Mouse (Mus musculus): ENCODE measurements around the gene Rab40c. TPM values are rescaled to one million over a fixed set of nuclear protein-coding genes. Genes with fewer than 3 reads are reported as not detected.
A peak's percentile ranks its signal among the peaks of the same experiment; 100 is the strongest.

Gene Rab40c
- 20.2 TPM in 2 replicates for polyA plus RNA-seq (2015; fragmentation: Nextera tagmentation; extraction: Ambion mirVana)

DNA sequence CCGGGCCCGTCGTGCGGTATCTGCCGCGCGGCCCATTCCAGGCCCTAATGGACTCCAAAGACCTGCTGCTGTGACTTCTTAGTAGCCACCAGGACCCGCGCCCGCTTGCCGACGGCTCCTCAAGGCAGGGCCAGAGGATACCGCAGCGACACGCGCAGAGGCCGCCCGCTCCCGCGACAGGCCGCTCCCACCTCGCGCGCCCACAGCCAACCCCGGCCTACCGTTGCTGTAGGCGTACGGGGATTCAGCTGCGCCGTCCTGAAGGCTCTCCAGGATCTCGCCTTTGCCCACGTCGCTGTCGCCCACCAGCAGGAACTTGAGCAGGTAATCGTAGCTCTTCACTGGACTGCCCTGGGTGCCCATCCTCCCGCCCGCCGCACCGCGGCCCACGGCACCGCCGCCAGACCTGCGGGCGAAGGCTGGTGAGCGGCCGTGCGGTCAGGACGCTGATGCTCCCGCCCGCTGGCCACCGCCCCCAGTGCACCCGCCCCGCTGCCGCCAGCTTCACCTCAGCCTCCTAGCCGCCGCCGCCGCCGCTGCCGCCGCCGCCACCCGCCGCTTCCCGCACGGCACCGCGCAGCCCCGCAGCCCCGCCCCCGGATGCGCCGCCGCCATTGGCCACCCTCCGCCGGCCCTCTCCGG, at the start of gene Rab40c:
Gene Rab40c, minus strand, starts transcription at position 584 of the 642 bp plus-strand sequence.
- H3K4me2 ChIP-seq (replicated peaks; ENCODE audit: low read depth): peak within 1 kb of the TSS; percentile 96
- H3K9ac ChIP-seq (ENCODE audit: low read length): peak within 1 kb of the TSS; percentile 94
- H3K36me3 ChIP-seq (ENCODE audit: control insufficient read depth, insufficient read depth, low read length): no peaks in the 10 kb centered on the region
- H3K27me3 ChIP-seq (ENCODE audit: control insufficient read depth, insufficient read depth, low read length): no peaks in the 10 kb centered on the region
- peak within 1 kb of the TSS; percentile 95 for H3K27ac ChIP-seq (replicated peaks)
- under 1% methylated on average over 49 of the region's 78 CpGs for WGBS
- DNase-seq (ENCODE audit: low spot score): peak; percentile 66
- H3K4me1 ChIP-seq (replicated peaks; ENCODE audit: control insufficient read depth, insufficient read depth): no peaks in the 10 kb centered on the region; the same call in none of the 2 replicates
- no peak for TF ChIP-seq CTCF (IDR thresholded peaks at IDR 0.05; ENCODE audit: low read depth)
- TF ChIP-seq EP300 (optimal IDR thresholded peaks at IDR 0.05): no peak
- H3K4me3 ChIP-seq (ENCODE audit: low read depth, low read length): peak within 1 kb of the TSS; percentile 92
- ATAC-seq (ENCODE audit: low FRiP score, low TSS enrichment): no peak
- H3K9me3 ChIP-seq (ENCODE audit: control insufficient read depth, low read length): no peaks in the 10 kb centered on the region

DNA sequence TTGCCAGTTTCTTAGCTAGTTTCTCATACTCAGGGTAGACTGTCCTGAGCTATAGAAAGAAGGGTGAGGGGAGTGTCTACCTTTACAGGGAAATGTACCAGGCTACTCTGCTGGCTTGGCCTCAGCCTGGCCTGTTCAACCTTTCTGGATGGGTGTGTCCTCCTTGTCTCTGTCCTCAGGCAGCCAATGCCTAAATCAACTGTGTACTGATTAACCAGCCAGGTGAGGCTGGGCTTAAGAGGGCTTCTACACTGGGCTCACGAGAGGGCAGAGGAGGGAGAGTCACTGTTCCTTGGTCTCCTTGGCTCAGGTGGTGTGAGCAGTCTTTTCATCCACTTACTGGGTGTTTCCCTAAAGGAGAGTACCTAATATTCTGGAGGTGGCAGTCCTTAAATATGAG, 48.6 kb upstream of the Rab40c start:
- TF ChIP-seq EP300 (optimal IDR thresholded peaks at IDR 0.05) (no peak), CTCF (IDR thresholded peaks at IDR 0.05; ENCODE audit: low read depth) (no peak)
- WGBS: 61% methylated on average over 1 of the region's 1 CpGs
- Histone ChIP-seq H3K4me3 (ENCODE audit: low read depth, low read length) (no peak overlapping the region), H3K4me1 (replicated peaks; ENCODE audit: control insufficient read depth, insufficient read depth) (no peaks in the 10 kb centered on the region), H3K9ac (ENCODE audit: low read length) (no peak overlapping the region; the same call in 1 of the 2 replicates), H3K36me3 (ENCODE audit: control insufficient read depth, insufficient read depth, low read length) (no peaks in the 10 kb centered on the region), H3K27me3 (ENCODE audit: control insufficient read depth, insufficient read depth, low read length) (no peaks in the 10 kb centered on the region), H3K9me3 (ENCODE audit: control insufficient read depth, low read length) (no peaks in the 10 kb centered on the region), H3K4me2 (replicated peaks; ENCODE audit: low read depth) (no peak overlapping the region), H3K27ac (replicated peaks) (peak overlapping the region; percentile 26; the same call in 1 of the 2 replicates)
- ATAC-seq (ENCODE audit: low FRiP score, low TSS enrichment) (peak; percentile 55; the same call in 1 of the 2 replicates), DNase-seq (ENCODE audit: low spot score) (peak; percentile 48)

DNA sequence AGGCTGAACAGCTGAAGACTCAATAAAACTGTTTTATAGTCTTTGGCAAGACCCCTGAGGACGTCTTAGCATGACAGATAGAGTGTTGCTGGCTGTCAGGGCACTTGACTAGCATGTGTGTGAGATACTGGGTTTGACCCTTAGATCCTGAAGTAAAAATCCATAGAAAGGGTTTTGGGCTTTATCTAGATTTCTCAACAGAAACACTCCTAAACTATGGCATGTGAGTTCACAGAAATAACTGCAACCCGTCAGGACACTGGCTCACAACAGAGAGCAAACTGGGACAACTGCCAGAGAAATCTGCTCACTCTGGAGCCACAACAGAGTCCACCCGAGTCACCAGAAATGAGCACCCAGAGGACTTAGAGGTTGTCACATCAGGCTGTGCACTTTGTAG, 48.1 kb upstream of the Rab40c start:
- DNase-seq (ENCODE audit: low spot score) (no peak), ATAC-seq (ENCODE audit: low FRiP score, low TSS enrichment) (no peak)
- no peak overlapping the region for H3K4me2 ChIP-seq (replicated peaks; ENCODE audit: low read depth)
- no peak overlapping the region; the same call in 1 of the 2 replicates for H3K9ac ChIP-seq (ENCODE audit: low read length)
- WGBS: 17% methylated on average over 3 of the region's 3 CpGs
- TF ChIP-seq EP300 (optimal IDR thresholded peaks at IDR 0.05): no peak
- TF ChIP-seq CTCF (IDR thresholded peaks at IDR 0.05; ENCODE audit: low read depth): no peak
- H3K9me3 ChIP-seq (ENCODE audit: control insufficient read depth, low read length): no peaks in the 10 kb centered on the region
- H3K27me3 ChIP-seq (ENCODE audit: control insufficient read depth, insufficient read depth, low read length): no peaks in the 10 kb centered on the region
- H3K27ac ChIP-seq (replicated peaks): no peak overlapping the region
- no peak overlapping the region for H3K4me3 ChIP-seq (ENCODE audit: low read depth, low read length)
- H3K4me1 ChIP-seq (replicated peaks; ENCODE audit: control insufficient read depth, insufficient read depth): no peaks in the 10 kb centered on the region
- H3K36me3 ChIP-seq (ENCODE audit: control insufficient read depth, insufficient read depth, low read length): no peaks in the 10 kb centered on the region

DNA sequence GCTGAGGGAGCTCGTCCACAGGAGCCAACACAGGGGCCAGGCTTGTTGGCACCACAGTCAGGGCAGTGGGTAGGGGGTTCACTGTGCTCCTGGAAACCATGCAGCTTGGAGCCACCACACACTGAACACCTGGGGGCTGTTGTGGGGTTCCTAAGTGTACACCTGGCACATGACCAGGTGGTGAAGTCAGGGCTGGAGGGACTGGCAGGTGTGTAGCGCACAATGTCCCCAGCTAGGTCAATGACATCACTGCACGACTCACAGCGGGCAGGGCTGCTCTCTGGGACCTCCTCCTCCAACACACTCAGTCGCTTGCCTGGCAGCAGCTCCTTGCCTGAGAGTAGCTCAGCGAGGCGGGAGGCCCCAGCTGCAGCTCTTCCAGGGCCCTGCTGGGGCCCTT, 44.7 kb upstream of the Rab40c start:
- TF ChIP-seq EP300 (optimal IDR thresholded peaks at IDR 0.05) (no peak), CTCF (IDR thresholded peaks at IDR 0.05; ENCODE audit: low read depth) (no peak)
- no peak overlapping the region for H3K9ac ChIP-seq (ENCODE audit: low read length)
- H3K27ac ChIP-seq (replicated peaks): no peak overlapping the region
- WGBS: 66% methylated on average over 7 of the region's 7 CpGs
- no peak overlapping the region for H3K4me3 ChIP-seq (ENCODE audit: low read depth, low read length)
- no peak overlapping the region for H3K4me2 ChIP-seq (replicated peaks; ENCODE audit: low read depth)
- peaks cover 8% of the 10 kb centered on the region; the same call in 1 of the 2 replicates for H3K36me3 ChIP-seq (ENCODE audit: control insufficient read depth, insufficient read depth, low read length)
- ATAC-seq (ENCODE audit: low FRiP score, low TSS enrichment) (peak; percentile 73), DNase-seq (ENCODE audit: low spot score) (peak; percentile 48)
- H3K27me3 ChIP-seq (ENCODE audit: control insufficient read depth, insufficient read depth, low read length): no peaks in the 10 kb centered on the region
- no peaks in the 10 kb centered on the region for H3K4me1 ChIP-seq (replicated peaks; ENCODE audit: control insufficient read depth, insufficient read depth)
- H3K9me3 ChIP-seq (ENCODE audit: control insufficient read depth, low read length): no peaks in the 10 kb centered on the region

DNA sequence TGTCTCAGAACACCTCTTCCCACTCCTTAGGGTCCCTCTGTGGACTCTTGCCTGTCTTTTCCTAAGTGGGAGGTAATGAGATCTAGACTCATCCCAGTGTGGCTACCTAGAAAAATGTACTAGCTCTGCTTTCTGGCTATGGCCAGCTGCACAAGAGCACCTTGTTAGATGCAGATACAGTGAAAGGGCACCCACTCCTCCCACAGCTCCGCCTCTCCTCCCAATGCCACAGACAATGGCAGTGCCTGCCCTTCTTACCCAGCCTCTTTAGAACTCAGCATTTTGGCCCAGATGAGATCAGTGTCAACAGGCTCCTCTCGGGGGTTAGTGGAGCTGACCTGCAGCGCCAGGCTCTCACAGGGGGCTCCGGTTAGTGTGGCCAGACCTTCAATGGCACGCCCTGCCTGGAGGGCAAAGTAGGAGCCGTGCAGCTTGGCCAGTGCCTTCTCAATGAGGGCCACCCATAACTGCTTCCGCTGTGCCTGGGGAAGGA, 42.9 kb upstream of the Rab40c start:
- Histone ChIP-seq H3K4me2 (replicated peaks; ENCODE audit: low read depth) (no peak overlapping the region), H3K4me3 (ENCODE audit: low read depth, low read length) (no peak overlapping the region), H3K36me3 (ENCODE audit: control insufficient read depth, insufficient read depth, low read length) (peaks cover 8% of the 10 kb centered on the region; the same call in 1 of the 2 replicates), H3K27ac (replicated peaks) (no peak overlapping the region), H3K9ac (ENCODE audit: low read length) (no peak overlapping the region), H3K4me1 (replicated peaks; ENCODE audit: control insufficient read depth, insufficient read depth) (no peaks in the 10 kb centered on the region), H3K9me3 (ENCODE audit: control insufficient read depth, low read length) (no peaks in the 10 kb centered on the region), H3K27me3 (ENCODE audit: control insufficient read depth, insufficient read depth, low read length) (no peaks in the 10 kb centered on the region)
- TF ChIP-seq EP300 (optimal IDR thresholded peaks at IDR 0.05) (no peak), CTCF (IDR thresholded peaks at IDR 0.05; ENCODE audit: low read depth) (no peak)
- ATAC-seq (ENCODE audit: low FRiP score, low TSS enrichment): no peak
- WGBS: 93% methylated on average over 7 of the region's 7 CpGs
- DNase-seq (ENCODE audit: low spot score): no peak

DNA sequence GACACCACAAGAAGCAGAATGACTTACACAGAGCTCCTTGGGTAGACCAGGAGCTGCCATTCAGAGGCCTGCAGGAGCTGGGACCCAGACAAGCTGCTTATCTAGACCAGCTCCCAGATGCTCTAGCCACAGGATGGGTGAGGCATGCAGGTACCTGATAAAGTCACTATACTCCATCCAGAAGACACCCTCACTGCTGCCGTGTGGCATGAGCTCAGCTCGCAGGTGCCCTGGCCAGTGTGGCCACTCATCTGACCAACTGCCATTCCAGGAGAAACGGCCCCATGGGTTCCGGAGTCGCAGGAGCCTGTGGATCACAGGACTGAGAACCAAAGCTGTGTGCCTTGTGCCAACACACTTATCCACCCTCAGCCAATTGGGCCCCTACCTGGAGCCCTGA, 42.0 kb upstream of the Rab40c start:
- Histone ChIP-seq H3K27ac (replicated peaks) (no peak overlapping the region), H3K4me2 (replicated peaks; ENCODE audit: low read depth) (no peak overlapping the region), H3K27me3 (ENCODE audit: control insufficient read depth, insufficient read depth, low read length) (no peaks in the 10 kb centered on the region), H3K9me3 (ENCODE audit: control insufficient read depth, low read length) (no peaks in the 10 kb centered on the region), H3K4me3 (ENCODE audit: low read depth, low read length) (no peak overlapping the region), H3K4me1 (replicated peaks; ENCODE audit: control insufficient read depth, insufficient read depth) (no peaks in the 10 kb centered on the region), H3K9ac (ENCODE audit: low read length) (no peak overlapping the region), H3K36me3 (ENCODE audit: control insufficient read depth, insufficient read depth, low read length) (peaks cover 8% of the 10 kb centered on the region; the same call in 1 of the 2 replicates)
- no peak for ATAC-seq (ENCODE audit: low FRiP score, low TSS enrichment)
- TF ChIP-seq CTCF (IDR thresholded peaks at IDR 0.05; ENCODE audit: low read depth) (no peak), EP300 (optimal IDR thresholded peaks at IDR 0.05) (no peak)
- no peak for DNase-seq (ENCODE audit: low spot score)
- 96% methylated on average over 5 of the region's 5 CpGs for WGBS

Data from stomach, postnatal 0 days (tissue).